Mouse (Mus musculus) ZHBTc4 (cell line): ENCODE measurements around the gene Casp3.

Source experiments
- DNase-seq: peaks from one replicate; pipeline ENCODE4 v3.0.0-alpha.2; 2011; ENCODE audit warnings: low read depth, low spot score

The Casp3 gene

DNA sequence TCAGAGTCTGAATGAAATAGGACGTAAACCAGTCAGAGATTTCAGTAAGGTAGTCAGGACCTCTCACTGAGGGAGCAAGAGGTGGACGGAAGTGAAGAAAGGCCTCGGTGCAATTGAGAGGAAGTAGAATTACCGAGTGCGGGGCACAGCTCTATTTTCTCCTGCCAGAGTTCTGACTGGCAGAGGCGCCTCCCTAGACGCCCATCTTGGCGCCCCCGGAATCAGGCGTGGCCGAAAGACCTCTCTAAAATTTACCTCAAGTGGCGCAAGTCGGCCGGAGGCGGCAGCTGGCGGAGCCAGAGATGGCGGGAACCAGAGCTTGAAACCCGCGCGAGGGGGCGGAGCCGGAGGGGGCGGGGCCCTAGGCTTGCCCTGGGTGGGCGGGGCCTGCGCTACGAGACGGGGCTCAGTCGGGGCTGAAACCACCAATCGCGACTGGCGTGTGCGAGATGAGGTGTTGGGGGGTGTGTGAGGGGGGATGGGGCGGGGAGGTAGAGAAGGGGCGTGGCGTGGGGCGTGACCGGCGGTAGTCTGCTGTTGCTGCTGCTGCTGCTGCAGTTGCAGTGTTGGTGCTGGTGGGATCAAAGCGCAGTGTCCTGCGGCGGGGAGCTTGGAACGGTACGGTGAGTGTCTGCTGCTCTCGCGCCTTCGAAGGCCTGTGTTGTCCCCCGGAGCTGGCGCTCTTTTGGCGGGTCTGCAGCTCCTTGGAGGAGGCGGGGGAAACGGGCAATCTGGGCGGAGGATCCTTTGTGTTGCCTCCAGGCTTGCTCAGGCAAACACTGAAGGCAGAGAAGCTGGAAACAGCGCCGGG is at the start of gene Casp3, which contains the start of gene Primpol:
Casp3 (plus strand) TSS at position 413 of the 811 bp plus-strand sequence.
Primpol (minus strand) TSS at position 334 of the 811 bp plus-strand sequence.
- DNase-seq = peak; percentile 98

DNA sequence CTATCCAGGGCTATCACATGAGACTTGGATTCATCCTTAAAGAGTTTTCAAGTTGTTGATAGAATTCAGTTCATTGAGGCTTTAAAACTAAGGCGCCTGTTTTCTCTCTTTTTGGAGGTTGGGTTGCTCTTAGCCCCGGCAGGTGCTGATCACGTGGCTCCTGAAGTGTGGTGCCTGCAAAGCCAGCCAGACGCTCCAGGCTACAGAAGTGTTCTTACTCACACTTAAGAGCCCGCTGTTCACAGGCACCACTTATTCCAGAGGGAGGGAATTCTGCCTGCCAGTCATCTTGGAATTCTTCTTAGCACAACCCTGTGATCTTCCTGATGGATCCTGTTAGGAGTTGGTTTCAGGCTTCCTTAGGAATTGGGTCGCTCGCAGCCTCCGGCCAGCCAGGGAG is 49.1 kb upstream of the Casp3 start:
- no peak for DNase-seq

DNA sequence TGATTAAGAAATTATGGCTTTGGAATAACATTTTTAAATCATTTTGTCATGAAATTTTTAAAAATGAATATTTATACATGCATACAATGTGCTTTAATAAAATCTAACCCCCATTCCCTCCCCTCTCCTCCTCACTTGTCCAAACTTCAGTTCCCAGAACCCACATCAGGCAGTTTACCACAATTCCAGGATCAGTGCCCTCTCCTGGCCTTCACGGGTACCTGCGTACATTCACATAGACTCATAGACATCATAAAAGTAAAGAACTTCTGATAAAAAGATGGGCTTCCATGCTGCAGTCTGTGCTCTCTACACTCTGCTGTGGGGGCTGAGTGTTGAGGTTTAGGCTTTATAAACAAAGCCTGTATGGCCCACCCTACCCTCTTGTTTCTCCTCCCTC is 48.1 kb upstream of the Casp3 start:
- DNase-seq = peak; percentile 44

DNA sequence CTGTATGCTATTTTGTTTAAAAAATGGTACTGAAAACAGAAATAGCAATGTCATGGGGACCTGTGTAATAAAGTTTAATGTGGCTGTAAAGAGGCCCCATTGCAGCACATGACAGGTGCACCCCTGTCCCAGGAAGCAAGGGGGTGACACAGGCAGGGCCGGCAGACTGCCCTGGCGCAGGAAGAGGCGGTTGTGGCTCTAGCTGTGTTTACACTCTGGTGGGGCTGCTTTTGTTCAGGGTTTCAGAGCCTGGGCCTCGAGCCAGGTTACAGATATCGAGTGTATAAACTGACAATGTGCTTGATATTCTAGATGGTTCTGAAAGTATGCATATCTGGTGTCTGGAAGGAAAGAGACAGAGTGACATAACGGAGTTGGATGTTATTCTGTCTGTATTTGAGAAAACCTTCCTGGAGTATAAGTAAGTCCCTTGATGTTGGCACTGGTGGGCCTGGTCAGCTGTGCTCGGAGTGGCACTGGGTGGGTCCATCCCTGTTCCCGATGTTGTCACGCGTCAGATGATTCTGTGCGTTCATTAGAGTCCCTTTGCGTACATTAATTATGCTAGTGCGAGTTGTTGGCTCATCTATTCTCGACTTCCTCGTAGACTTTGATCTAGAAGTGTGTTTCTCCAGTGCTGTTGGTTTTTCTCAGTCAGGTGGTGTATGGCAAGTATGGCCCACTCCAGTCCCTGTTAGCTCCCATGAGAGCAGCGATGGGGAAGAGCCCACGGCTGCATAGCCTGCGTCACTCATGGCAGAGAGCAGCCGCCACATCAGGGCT is 47.2 kb upstream of the Casp3 start:
- no peak for DNase-seq

DNA sequence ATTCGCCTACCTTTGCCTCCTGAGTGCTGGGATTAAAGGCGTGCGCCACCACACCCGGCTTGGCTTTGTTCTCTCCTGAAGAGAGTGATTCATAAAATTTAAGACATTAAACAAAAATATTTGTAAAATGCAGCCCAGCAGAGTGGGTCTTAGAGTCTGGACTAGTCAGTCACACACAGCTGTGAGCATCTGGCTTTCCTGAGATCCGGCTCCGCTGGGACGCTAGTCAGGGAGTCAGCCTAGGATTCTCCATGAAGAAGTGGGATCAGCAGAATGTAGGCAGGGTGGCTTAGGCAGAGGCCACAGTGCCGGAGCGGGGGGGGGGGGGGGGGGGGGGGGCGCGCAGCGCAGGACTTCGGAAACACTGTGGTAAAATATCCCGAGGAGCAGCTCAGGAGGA is 46.4 kb upstream of the Casp3 start:
- peak; percentile 25 for DNase-seq

DNA sequence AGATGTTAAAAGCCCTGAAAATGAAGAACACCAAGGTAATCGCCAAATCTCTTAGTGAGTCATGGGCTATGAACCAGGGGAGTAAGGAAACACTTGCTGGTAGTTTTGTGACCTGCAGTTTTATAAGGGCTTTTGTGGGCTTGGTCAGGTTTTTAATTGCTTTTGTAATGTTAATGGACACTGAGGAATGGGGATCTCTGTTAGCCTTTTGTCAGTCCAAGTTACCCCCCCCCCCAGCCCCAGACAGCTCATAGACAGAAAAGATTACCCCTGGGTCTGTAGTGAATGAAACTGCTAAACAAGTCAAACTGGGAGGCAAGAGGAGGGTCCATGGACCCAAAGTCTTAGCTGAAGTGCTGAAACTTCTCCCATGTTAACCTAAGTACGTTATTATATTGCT is 43.6 kb upstream of the Casp3 start:
- DNase-seq = peak; percentile 72

DNA sequence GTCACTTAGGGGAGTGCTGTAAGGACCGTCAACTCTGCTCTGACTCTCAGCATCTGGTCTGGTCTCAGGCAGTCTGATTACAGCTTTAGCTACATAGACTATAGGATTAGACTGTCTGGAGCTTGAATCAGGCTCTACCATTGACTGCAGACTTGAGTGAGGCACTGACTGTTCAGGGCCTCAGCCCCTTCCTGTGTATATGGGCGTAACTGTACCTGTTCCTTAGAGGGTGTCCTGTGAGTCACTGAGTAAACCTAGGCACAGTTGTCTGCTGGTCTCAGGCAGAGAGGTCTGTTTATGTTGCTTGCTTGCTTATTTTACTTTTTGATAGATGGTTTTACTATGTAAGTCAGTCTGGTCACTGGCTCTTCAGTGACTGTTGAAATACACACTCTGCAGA is 43.1 kb upstream of the Casp3 start:
- DNase-seq = peak; percentile 25

DNA sequence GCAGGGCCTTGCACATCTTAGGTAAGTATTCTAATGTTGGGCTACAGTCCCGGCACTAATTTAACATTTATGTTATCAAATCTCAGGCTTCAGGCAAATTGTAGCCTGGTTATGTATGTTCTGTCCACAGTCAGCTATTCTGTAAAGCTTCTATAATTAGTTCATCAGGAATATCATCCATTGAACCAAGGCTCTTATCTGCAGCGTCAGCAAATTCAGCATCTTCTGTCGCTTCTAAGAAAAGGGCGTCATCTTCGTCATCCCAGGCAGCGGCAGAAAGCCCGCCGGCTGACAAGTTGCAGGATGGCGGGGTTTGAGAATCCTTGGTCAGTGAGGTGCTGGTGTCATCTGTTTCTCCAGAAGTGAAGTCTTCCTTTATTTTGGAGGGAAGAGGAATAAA is 38.3 kb upstream of the Casp3 start:
- DNase-seq = no peak

DNA sequence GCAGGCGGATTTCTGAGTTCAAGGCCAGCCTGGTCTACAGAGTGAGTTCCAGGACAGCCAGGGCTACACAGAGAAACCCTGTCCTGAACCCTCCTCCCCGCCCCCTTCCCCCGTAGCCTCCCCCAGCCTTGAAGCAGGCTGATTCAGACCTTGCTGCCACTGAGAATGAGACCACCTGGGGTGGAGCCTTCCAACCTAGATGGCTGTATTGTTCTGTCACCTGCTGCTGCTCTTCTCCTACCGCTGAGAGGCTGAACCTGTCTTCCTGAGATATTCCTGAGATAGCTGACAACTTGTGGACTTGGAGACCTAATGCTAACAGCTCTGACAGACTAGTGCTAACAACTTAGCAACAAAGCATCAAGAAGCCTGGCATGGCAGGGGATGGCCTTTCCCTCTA is 32.8 kb upstream of the Casp3 start:
- DNase-seq = peak; percentile 75

DNA sequence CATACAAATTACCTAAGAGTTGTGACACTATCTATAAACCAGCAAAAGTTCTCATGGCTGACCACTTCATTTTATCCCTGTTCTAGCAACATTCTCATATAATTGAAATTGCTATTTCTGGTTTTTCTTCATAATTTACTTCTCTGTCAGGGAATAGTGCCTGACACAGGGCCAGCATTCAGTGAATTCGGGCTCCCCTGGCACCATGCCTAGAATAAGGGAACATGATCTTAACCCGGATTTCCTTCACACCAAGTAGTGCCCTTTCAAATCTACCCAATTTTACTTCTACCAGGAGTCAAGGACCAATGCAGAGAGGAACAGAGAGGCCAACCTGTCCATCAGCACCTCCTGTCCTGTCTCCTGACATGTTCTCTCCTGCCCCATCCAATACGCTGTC is 31.5 kb upstream of the Casp3 start:
- DNase-seq = no peak

DNA sequence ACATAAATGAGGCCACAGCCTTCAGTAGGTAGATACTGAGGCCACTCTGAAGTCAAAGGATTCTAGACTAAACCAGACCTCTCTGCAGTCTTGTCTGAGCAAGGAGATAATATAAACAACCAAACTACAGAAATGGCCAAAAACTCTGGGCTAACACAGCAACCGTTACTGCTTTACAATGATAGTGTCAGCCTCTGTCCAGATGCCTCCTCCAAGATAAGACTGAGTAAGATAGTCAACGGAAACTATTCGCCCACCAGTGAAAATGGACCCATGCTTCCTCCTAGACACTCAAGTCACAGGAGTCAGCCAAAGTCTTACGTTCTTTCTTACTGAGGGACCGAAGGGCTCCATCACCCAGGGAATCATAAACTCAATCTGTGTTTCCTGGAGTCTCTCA is 29.2 kb upstream of the Casp3 start:
- DNase-seq = no peak

DNA sequence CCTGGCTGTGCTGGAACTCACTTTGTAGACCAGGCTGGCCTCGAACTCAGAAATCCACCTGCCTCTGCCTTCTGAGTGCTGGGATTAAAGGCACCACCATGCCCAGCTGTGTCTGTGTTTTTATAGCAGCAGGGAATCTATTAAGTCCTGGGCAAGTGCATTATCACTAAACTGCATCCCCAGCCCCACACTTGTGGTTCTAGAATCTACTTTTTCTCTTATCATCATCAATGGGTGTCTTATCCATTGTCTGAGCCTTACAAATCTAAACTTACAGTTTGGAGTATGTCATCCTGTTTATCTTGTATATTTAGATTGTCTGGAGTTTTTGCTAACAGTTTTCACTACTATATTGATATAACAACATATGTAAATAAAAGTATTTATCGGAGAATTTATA is 28.4 kb upstream of the Casp3 start:
- DNase-seq = no peak

DNA sequence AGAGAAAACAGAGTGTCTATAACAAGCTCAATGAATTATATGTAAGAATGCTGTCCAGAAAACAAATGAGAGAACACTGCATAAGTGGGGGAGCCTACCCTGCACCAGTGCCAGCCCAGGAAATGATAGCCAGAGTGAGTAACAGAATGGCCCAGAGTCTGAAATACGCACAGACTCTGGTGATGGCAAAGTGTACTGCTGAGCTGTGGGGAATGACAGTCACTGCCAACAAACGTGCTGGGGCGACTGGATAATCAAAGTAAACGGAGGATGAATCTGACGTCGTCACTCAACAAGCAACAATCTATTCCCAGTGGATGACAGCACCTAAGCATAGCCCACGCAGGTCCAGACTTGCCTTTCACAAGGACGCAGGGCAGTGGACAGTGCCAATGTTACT is 24.0 kb upstream of the Casp3 start:
- no peak for DNase-seq

DNA sequence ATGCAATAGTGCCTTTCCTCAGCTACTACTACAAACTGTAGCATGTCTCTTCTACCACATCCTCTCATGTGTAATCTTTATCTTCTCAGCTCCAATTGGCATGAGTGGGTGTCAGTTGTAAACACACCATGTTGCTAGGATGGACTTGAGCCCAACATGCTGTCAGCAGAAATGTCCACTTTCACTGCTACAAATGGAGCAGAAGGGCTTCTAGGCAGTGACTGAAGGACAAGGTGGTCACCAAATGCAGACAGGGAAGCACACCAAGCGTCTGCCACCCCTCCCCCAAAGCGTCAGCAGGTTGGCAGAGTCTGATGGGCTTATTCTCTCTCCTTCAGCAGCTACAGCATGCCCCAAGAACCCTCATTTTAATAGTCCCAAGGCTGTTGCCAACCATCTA is 23.3 kb upstream of the Casp3 start:
- DNase-seq = no peak

DNA sequence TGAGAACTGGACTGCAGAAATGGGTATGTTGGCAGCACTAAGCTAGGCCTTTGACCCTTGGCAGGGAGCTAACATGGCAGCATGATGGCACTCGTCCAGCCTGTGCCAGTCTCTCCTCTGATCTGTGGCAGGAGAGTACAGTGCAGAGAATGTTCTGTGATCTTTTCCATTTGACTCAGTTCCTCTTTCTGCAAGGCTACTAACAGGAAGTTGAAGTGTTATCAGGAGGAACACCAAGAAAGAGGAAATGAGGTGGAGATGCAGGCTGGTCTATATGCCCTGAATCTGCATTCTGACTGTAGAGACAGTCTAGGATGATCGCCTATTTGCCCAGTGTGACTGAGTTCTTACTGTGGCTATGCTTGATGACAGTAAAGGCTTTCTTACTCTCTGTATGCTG is 21.5 kb upstream of the Casp3 start:
- DNase-seq = no peak

DNA sequence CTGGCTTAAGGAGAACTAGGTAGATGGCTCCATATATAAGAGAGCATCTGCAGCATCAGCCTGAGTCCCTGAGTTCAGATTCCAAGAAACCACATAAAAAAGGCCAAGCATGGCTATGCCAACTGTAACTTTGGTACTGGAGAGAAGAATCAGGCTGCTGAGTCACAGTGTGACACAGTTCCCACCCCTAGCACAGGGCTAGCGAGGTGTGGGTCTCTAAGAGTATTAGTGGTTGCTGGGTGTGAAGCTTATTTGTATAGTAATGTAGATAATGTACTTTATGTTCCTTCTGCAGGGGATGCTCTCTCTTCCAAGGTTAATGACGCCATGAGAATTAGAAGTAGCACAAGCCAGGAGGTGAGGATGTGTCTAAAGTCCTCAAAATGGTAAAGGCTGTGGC is 20.6 kb upstream of the Casp3 start:
- DNase-seq = no peak

DNA sequence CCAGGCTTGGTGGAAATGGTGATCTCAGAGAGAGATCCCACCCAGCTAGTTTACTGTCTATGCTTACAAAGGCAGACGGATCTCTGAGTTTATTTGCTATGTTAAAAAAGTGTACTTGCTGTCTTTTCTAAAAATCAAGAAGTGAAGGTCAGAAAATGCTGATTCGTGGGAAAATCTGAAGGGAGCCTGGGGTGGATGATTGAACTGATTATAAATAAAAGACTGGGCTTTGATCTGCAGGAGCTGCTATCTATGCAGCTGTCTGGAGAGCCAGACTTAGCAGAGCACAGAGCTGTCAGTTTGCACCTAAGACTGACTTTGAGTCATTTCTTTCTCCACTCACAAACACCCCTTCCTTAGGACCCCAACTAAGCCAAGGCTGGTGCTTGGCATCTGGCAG is 19.7 kb upstream of the Casp3 start:
- DNase-seq = no peak

DNA sequence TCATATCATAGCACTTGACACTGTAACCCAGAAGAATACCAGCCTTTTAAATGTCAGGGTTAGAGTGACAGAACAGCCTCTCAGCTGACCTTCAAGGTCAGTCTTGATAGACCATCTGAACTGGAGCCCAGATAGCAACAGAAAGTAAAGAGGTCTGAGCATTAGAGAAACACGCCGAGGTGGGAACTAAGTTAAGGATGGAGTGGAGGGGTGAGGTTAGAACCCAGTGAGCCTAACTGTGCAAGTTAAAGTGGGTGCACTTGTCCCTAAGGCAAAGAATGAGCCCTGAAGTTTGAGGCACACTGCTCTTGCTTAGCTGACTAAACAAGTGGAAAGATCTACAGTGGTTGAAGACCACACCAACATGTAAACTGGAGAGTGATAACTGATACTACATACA is 19.0 kb upstream of the Casp3 start:
- no peak for DNase-seq

DNA sequence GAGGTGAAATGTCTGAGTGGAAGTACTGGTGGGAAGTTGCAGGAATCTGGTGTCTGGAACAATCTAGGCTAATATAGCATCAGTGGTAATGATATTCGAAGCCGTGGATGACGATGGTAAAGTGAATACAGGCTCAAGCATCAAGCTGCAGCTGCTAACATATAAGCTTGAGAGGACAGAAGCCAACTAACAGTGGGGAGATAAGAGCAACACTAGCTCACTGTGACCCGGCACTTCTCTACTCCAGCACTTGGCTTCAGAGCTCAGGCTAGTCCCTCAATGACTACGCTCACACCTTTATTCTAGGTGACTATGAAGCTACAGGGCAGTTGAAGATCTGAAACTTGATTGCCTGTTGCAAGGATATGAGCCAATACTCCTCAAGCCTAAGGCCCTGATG is 18.3 kb upstream of the Casp3 start:
- no peak for DNase-seq

DNA sequence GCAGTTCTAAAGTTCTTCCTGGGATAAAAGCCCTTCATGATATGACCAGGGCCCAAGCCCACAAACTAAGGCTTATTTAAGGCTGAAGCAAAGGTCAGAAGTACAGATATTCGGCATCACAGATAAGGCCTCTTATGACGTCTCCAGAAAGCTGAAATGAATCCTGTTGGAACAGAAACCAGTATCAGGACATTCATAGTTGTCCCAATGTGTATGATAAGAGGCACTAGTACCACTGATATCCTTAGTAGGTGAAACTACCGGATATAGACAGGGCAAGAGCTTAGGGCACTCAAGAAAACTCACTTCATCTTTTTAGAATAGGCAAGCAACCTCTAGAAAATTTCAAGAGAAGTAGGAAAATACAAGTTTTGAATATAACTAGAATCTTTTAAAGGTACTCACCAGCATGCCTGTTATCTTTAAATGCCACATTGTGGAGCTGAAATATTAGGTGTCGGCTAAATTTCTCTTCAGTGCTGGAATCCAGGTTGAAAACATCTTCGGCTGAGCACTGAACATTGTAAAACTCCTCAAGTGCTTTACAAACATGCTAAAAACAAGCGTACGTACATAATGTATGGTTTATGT is 17.7 kb upstream of the Casp3 start:
- no peak for DNase-seq

DNA sequence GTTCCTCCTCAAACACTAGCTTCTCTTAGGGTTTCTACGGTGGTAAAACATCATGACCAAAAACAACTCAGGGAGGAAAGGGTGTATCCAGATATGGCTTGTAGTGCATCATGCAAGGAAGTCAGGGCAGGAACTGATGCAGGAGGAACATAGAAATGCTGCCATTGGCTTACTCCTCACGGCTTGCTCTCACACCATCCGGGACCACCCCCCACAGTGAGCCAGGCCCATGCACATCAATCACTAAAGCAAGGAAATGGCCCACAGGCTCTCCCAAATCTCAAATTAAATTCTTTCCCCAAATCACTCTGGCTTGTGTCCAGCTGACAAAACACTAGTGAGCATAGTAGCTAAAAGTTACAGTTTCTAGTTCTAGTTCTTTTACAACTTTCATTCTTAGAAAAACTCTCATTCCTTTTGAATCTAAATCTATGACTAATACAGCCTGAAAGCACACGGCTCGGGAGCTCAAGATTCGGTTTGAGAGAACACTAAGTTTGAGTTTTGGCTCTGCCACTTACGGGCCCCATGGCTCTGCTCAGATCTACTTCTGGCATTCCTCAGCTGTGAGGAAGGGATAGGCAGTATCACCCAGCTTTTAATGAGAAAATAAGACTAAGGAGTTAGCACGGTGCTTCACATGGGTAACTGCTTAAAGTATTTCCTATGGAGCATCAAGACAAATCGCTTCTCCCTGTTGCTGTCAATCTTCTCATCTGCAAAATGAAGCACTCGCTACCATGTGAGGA is 16.0 kb upstream of the Casp3 start:
- no peak for DNase-seq

DNA sequence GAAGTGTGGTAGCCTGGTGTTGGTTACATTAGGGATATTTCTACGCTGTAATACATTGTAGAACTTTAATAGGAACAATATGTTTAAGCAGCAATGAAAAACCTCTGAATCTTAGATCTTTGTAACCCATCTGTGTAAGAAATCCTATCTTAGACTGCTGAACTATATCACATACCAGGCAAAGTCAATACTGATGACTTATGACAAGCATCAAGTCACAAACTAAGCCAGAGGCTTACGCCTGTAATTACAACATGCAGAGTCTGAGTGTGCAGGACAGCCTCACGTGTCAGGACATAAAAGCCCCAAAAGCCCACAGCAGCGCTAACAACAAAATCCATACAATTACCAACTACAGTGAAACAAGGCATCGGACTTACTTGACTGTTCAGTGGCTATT is 13.5 kb upstream of the Casp3 start:
- DNase-seq = no peak
